Mouse (Mus musculus) right cerebral cortex, adult 2 months (tissue): ENCODE measurements at regions not wholly inside any gene's neighbourhood (a gene's known extent, or its start where the extent isn't known, plus 50 kb on each side); places are given as distances from the start of the nearest gene placed in this dataset.

Experiments used
- DNase-seq, 2 experiments: peaks; one replicate each; pipeline ENCODE4 v3.0.0; 2021 to 2022; ENCODE audit warnings: low spot score in 2 of 2

GRCm38 (mm10) chr3:106879994-106880393, 53.9 kb upstream of the Olfr266 start:
- DNase-seq = no peak

DNA sequence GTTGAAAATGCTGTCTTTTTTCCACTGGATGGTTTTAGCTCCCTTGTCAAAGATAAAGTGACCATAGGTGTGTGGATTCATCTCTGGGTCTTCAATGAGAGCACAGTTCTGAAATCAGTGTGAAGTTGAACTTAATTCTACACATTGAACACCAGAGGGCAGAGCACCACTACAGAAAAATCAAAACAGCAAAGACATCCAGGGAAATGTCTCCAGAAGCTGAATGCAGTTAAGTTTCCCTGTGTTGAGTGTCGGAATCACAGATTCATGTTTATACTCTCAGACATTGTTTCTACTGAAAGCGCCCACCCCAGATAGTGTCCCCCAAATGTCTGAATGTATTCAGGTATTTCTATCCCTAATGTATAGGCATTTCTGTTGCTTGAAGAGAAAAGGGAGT, 77.1 kb upstream of the Olfr266 start:
- DNase-seq = peak; percentile 44 to 66

DNA sequence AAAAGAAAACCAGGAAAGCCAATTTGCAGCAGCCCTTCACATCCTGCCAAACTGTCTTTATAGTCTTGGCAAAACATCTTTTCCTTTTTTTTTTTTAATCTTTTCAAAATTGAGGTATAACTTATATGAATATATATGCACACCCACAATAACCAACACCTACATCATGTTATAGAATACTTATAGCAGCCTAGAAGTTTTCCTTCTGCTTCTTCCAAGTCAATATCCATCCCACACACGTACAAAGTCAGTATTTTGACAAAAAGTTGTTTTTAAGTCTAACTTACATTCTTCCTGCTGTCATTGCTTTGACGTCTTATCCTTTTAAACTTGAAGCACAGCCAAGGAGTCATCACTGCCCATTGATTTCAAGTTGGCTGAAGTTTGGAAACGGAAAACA, 80.6 kb upstream of the Olfr266 start:
- no peak for DNase-seq

- DNase-seq = no peak
These were observed 99.9 kb upstream of the Kcna3 start for GRCm38 (mm10) chr3:106936067-106936466.

GRCm38 (mm10) chr3:106940095-106940494, 95.9 kb upstream of the Kcna3 start:
- peak in 1 of 2 experiments; percentile 48 for DNase-seq

- no peak for DNase-seq
These were observed 80.2 kb upstream of the Kcna3 start for GRCm38 (mm10) chr3:106955555-106956446.

- no peak for DNase-seq
These were observed 78.6 kb upstream of the Kcna3 start for GRCm38 (mm10) chr3:106957162-106957895.

GRCm38 (mm10) chr3:106958194-106958593, 77.8 kb upstream of the Kcna3 start:
- no peak for DNase-seq

DNA sequence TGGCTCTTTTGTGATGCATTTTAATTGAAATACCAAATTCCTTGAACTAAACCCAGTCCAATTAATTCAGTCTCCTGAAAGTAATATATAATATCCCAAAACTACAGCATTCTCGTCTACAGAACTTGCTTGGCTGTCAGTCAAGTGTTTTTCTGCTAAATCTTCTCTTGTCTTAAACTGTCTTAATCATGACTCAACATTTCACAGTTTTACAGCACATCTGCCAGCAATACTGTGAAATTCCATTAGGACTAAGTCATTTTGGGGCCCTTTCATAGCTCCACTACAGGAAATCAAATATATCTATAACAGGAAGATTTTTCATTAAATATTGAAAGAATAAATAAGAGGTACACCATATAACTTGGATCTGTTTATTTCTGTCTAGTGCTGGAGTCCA, 75.4 kb upstream of the Kcna3 start:
- DNase-seq = no peak

- DNase-seq = no peak
These were observed 73.5 kb upstream of the Kcna3 start for GRCm38 (mm10) chr3:106962466-106962865.

GRCm38 (mm10) chr3:106966198-106966597, 69.8 kb upstream of the Kcna3 start:
- DNase-seq = no peak

- no peak for DNase-seq
These were observed 68.5 kb upstream of the Kcna3 start for GRCm38 (mm10) chr3:106967479-106967878.

DNA sequence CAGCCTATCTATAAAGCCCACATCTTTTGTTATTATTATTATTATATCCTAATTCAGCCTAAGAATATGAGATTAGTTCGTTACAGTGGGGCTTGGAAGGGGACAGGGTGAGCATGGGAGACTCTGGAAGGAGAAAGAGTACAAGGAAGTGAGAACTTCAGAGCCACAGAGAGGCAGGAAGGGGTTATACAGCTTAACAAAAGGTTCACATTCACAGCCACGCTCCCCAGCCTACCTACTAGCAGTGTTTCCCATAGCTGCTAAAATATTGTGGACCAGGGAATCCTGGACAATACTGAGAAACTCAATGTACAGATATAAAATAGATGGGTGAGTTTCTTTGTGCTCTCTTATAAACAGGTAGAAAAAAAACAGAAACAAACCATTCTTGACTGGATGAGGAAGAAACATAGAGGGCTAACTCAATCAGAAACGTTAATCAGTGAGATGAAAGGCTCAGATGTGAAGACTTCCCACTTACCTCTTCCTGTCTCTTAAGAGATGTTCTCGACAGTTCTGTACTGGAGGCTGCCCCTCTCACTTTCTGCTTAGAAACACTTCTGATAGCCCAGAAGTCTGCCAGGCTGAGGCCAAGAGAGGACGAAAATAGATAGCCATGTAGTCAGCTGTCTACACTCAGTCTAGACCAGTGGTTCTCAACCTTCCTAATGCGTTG, 61.7 kb upstream of the Kcna3 start:
- no peak for DNase-seq

GRCm38 (mm10) chr3:106978728-106979127, 57.2 kb upstream of the Kcna3 start:
- peak in 1 of 2 experiments; percentile 56 for DNase-seq

GRCm38 (mm10) chr3:106980914-106981313, 55.1 kb upstream of the Kcna3 start:
- no peak for DNase-seq

GRCm38 (mm10) chr3:106981323-106981722, 54.6 kb upstream of the Kcna3 start:
- DNase-seq = no peak

DNA sequence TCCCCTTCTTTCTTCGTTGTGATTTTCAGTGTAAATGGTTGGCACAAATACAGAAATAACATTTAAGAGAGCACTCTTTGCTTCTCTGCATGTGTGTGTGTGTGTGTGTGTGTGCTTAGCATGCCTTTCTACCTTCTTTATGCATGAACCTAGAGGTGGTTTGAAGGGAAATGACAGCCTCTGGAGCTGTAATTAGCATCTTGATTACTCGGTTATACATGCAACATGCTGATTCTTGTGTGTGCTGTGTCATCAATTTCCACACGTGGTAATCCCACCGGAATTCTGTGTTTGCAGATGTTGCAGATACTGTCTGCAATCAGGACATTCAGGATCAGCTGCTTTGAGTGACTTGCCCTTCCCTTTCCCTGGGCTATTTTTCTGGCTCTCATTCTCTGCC, 51.7 kb upstream of the Kcna3 start:
- DNase-seq = no peak
